Mouse (Mus musculus) kidney, embryonic 16.5 days (tissue): ENCODE data around the gene Tmem109. TPM values are rescaled to one million over a fixed set of nuclear protein-coding genes. Genes with fewer than 3 reads are reported as not detected.

Experiments
- ATAC-seq: fragments of 200-750 bp; cut with Nextera tagmentation; 2 replicates; pipeline ENCODE4 v1.8.0; 2017; ENCODE audit warnings: moderate TSS enrichment; ENCODE audit not compliant: low FRiP score, low TSS enrichment
- H3K27ac ChIP-seq: fragments of 300-500 bp; sonication (generic); 2 replicates; pipeline ENCODE4 v1.5.1; 2014; ENCODE audit warnings: low read length
- H3K27me3 ChIP-seq: fragments of 300-500 bp; sonication (generic); 2 replicates; pipeline ENCODE4 v1.6.1; 2014; ENCODE audit warnings: low read length, control low read depth, mixed read lengths; ENCODE audit not compliant: insufficient read depth
- H3K36me3 ChIP-seq: fragments of 300-500 bp; sonication (generic); 2 replicates; pipeline ENCODE4 v1.6.1; 2014; ENCODE audit warnings: low read length, control low read depth, mixed read lengths; ENCODE audit not compliant: insufficient read depth
- H3K4me1 ChIP-seq: fragments of 300-500 bp; sonication (generic); 2 replicates; pipeline ENCODE4 v1.6.1; 2014; ENCODE audit warnings: low read length, control low read depth, mixed read lengths; ENCODE audit not compliant: insufficient read depth
- H3K4me2 ChIP-seq: fragments of 300-500 bp; sonication (generic); replicated peaks from 2 replicates; pipeline ENCODE4 v1.6.1; 2014; ENCODE audit warnings: low read depth, low read length
- H3K4me3 ChIP-seq: fragments of 300-500 bp; sonication (generic); 2 replicates; pipeline ENCODE4 v1.5.1; 2014; ENCODE audit warnings: mild to moderate bottlenecking, low read length
- H3K9ac ChIP-seq: fragments of 300-500 bp; sonication (generic); replicated peaks from 2 replicates; pipeline ENCODE4 v1.6.1; 2014; ENCODE audit warnings: low read length
- H3K9me3 ChIP-seq: fragments of 300-500 bp; sonication (generic); 2 replicates; pipeline ENCODE4 v1.6.1; 2016; ENCODE audit warnings: low read length, control low read depth
- WGBS: fragments of 180-500 bp; shearing (Covaris S2); extraction: QIAGEN DNeasy Blood & Tissue Kit; methylation state at CpG from one replicate; pipeline ENCODE4 v1.1.7; 2014; 5-methylcytosine and 5-hydroxymethylcytosine counted together
- polyA plus RNA-seq: library from polyadenylated mRNA; unstranded; fragments of >200 nt; fragmentation: Nextera tagmentation; extraction: Ambion mirVana; gene quantifications from 2 replicates; pipeline ENCODE4 v1.2.1, GENCODE M21; 2015

The Tmem109 gene
- polyA plus RNA-seq, 1 experiment from 2014 or later: 118 TPM

- H3K36me3 ChIP-seq: no peaks in the 10 kb centered on the region
- H3K4me1 ChIP-seq: no peaks in the 10 kb centered on the region; the same call in 1 of the 2 replicates
- H3K9ac ChIP-seq: no peak overlapping the region
- H3K4me2 ChIP-seq: no peak overlapping the region
- ATAC-seq: peak; percentile 65; the same call in 1 of the 2 replicates
- no peaks in the 10 kb centered on the region for H3K9me3 ChIP-seq
- H3K27me3 ChIP-seq: no peaks in the 10 kb centered on the region
- 8% methylated on average over 5 of the region's 5 CpGs for WGBS
- H3K4me3 ChIP-seq: no peak overlapping the region
- H3K27ac ChIP-seq: no peak overlapping the region
Measured at GRCm38 (mm10) chr19:10831424-10831823, 50.4 kb downstream of the Tmem109 start.

GRCm38 (mm10) chr19:10829436-10830175 is 52.2 kb downstream of the Tmem109 start, which contains the start of gene Cd6:
Gene Cd6, minus strand, starts transcription at chr19:10830058.
- Histone ChIP-seq H3K9me3 (no peaks in the 10 kb centered on the region), H3K4me3 (no peak within 1 kb of the TSS), H3K4me1 (no peaks in the 10 kb centered on the region; the same call in 1 of the 2 replicates), H3K4me2 (no peak within 1 kb of the TSS), H3K36me3 (no peaks in the 10 kb centered on the region), H3K9ac (no peak within 1 kb of the TSS), H3K27me3 (no peaks in the 10 kb centered on the region), H3K27ac (no peak within 1 kb of the TSS)
- WGBS: 85% methylated on average over 16 of the region's 16 CpGs
- ATAC-seq: no peak

GRCm38 (mm10) chr19:10828321-10828720 is 53.5 kb downstream of the Tmem109 start:
- 91% methylated on average over 5 of the region's 5 CpGs for WGBS
- Histone ChIP-seq H3K4me1 (no peaks in the 10 kb centered on the region; the same call in 1 of the 2 replicates), H3K27me3 (no peaks in the 10 kb centered on the region), H3K27ac (no peak overlapping the region), H3K4me3 (no peak overlapping the region), H3K36me3 (no peaks in the 10 kb centered on the region), H3K4me2 (no peak overlapping the region), H3K9ac (no peak overlapping the region), H3K9me3 (no peaks in the 10 kb centered on the region)
- ATAC-seq: no peak

- Histone ChIP-seq H3K9ac (no peak overlapping the region), H3K4me2 (no peak overlapping the region), H3K4me3 (no peak overlapping the region), H3K27me3 (no peaks in the 10 kb centered on the region), H3K4me1 (no peaks in the 10 kb centered on the region; the same call in 1 of the 2 replicates), H3K36me3 (no peaks in the 10 kb centered on the region), H3K9me3 (no peaks in the 10 kb centered on the region), H3K27ac (no peak overlapping the region)
- 90% methylated on average over 7 of the region's 7 CpGs for WGBS
- ATAC-seq: no peak
Measured at GRCm38 (mm10) chr19:10824061-10824460, 57.7 kb downstream of the Tmem109 start.

GRCm38 (mm10) chr19:10822534-10822933 is 59.3 kb downstream of the Tmem109 start:
- no peak overlapping the region for H3K9ac ChIP-seq
- WGBS: 95% methylated on average over 4 of the region's 4 CpGs
- H3K27ac ChIP-seq: no peak overlapping the region
- H3K9me3 ChIP-seq: no peaks in the 10 kb centered on the region
- H3K36me3 ChIP-seq: no peaks in the 10 kb centered on the region
- no peak overlapping the region for H3K4me3 ChIP-seq
- H3K4me1 ChIP-seq: peaks cover 11% of the 10 kb centered on the region; the same call in 1 of the 2 replicates
- no peaks in the 10 kb centered on the region for H3K27me3 ChIP-seq
- no peak for ATAC-seq
- H3K4me2 ChIP-seq: no peak overlapping the region

GRCm38 (mm10) chr19:10821319-10821718 is 60.5 kb downstream of the Tmem109 start:
- 78% methylated on average over 7 of the region's 7 CpGs for WGBS
- H3K4me2 ChIP-seq: no peak overlapping the region
- H3K4me3 ChIP-seq: no peak overlapping the region
- no peaks in the 10 kb centered on the region for H3K9me3 ChIP-seq
- no peaks in the 10 kb centered on the region for H3K36me3 ChIP-seq
- no peaks in the 10 kb centered on the region for H3K27me3 ChIP-seq
- H3K27ac ChIP-seq: no peak overlapping the region
- no peak overlapping the region for H3K9ac ChIP-seq
- ATAC-seq: no peak
- peaks cover 11% of the 10 kb centered on the region; the same call in 1 of the 2 replicates for H3K4me1 ChIP-seq

Other genes starting within 250 kb of the Tmem109 start
- 2.9 and 3.9 TPM in 2 replicates for gene Vwce, start 247.8 kb downstream of the Tmem109 start, polyA plus RNA-seq
- gene Pga5, start 203.9 kb downstream of the Tmem109 start, polyA plus RNA-seq: not detected in 2 replicates
- 36.2 and 37.6 TPM in 2 replicates for gene Vps37c, start 193.3 kb downstream of the Tmem109 start, polyA plus RNA-seq
- gene Cd5, start 143.0 kb downstream of the Tmem109 start, polyA plus RNA-seq: 0.19 and 0.31 TPM in 2 replicates
- gene Cd6, start 51.9 kb downstream of the Tmem109 start, polyA plus RNA-seq: 0.13 TPM in 1 of 2 replicates, not detected in the other
- gene Slc15a3, start 42.3 kb downstream of the Tmem109 start, polyA plus RNA-seq: 0.54 and 0.85 TPM in 2 replicates
- 88.6 and 94.4 TPM in 2 replicates for gene Tmem132a, start 12.1 kb downstream of the Tmem109 start, polyA plus RNA-seq
- 47.6 and 51.3 TPM in 2 replicates for gene Prpf19, start 13.2 kb upstream of the Tmem109 start, polyA plus RNA-seq
- not detected in 2 replicates for gene Zp1, start 38.6 kb upstream of the Tmem109 start, polyA plus RNA-seq
- 0.10 TPM in 1 of 2 replicates, not detected in the other for gene Ptgdr2, start 55.2 kb upstream of the Tmem109 start, polyA plus RNA-seq
- gene Ccdc86, start 67.3 kb upstream of the Tmem109 start, polyA plus RNA-seq: 32.2 and 33.5 TPM in 2 replicates
- not detected in 2 replicates for gene Ms4a10, start 92.7 kb upstream of the Tmem109 start, polyA plus RNA-seq
- not detected in 2 replicates for gene Ms4a15, start 111.2 kb upstream of the Tmem109 start, polyA plus RNA-seq
- gene Ms4a18, start 136.0 kb upstream of the Tmem109 start, polyA plus RNA-seq: not detected in 2 replicates
- not detected in 2 replicates for gene Ms4a8a, start 199.1 kb upstream of the Tmem109 start, polyA plus RNA-seq
- gene 1700017D01Rik, start 248.9 kb upstream of the Tmem109 start, polyA plus RNA-seq: not detected in 2 replicates